Comparison of ENCODE assay signal across 10 mouse cellular contexts in genomic region chr8:110859651-110860501, GRCm38 (mm10). TPM values are rescaled to one million over a fixed set of nuclear protein-coding genes. Genes with fewer than 3 reads are reported as not detected.
DNase-seq lines count a peak whose midpoint lies in the region; ATAC-seq lines count a peak whose summit lies in the region.
"Had no signal": no experiment of that assay in that cellular context is flagged by ENCODE, and none has a peak within 500 bp of the region (broad histone marks: within the 10 kb centered on the region; RNA-seq: fewer than 3 reads in every experiment).

No protein-coding gene starts in this region.

- H3K27me3 ChIP-seq in midbrain, embryonic 14.5 days (ENCODE audit: control insufficient read depth, insufficient read depth, low read length): no peaks in the 10 kb centered on the region
- H3K27me3 ChIP-seq in midbrain, embryonic 11.5 days (ENCODE audit: control insufficient read depth, insufficient read depth, low read length): no peaks in the 10 kb centered on the region
- H3K27me3 ChIP-seq: heart, embryonic 15.5 days had no signal

- H3K4me3 ChIP-seq in midbrain, embryonic 14.5 days (replicated peaks; ENCODE audit: low read depth, low read length): no peak overlapping the region
- H3K4me3 ChIP-seq in midbrain, embryonic 11.5 days (ENCODE audit: low read depth, low read length): no peak overlapping the region
- H3K4me3 ChIP-seq: heart, embryonic 15.5 days had no signal

- no peak for ATAC-seq in cerebellum, adult (ENCODE audit: insufficient number of reproducible peaks, low FRiP score, low TSS enrichment)
- no peak for ATAC-seq in midbrain, embryonic 14.5 days (ENCODE audit: low FRiP score, low TSS enrichment)
- ATAC-seq in midbrain, embryonic 11.5 days (ENCODE audit: low FRiP score): no peak

- no peak overlapping the region for H3K9ac ChIP-seq in midbrain, embryonic 14.5 days (replicated peaks; ENCODE audit: low read length)
- H3K9ac ChIP-seq in midbrain, embryonic 11.5 days (ENCODE audit: low read length): no peak overlapping the region
- H3K9ac ChIP-seq: heart, embryonic 15.5 days had no signal

- peak; percentile 42 to 53 for DNase-seq in cerebellum, postnatal 10 days
- peak; percentile 47 for DNase-seq in midbrain, embryonic 14.5 days
- no peak for DNase-seq in midbrain, embryonic 11.5 days (ENCODE audit: low spot score, missing footprints)
- peak; percentile 39 to 48 for DNase-seq in cerebellum, postnatal 36 days
- peak; percentile 20 for DNase-seq in retina, postnatal 1 day
- DNase-seq in gastrocnemius, adult 8-10 months (ENCODE audit: low spot score in 2 of 2): no peak
- DNase-seq in right cerebral cortex, postnatal 14 days: no peak

- 85% methylated on average over 7 of the region's 7 CpGs for WGBS in midbrain, embryonic 14.5 days
- 87% methylated on average over 7 of the region's 7 CpGs for WGBS in midbrain, embryonic 11.5 days

- peaks cover 93% of the 10 kb centered on the region for H3K36me3 ChIP-seq in midbrain, embryonic 14.5 days (ENCODE audit: control insufficient read depth, insufficient read depth, low read length)
- H3K36me3 ChIP-seq in midbrain, embryonic 11.5 days (ENCODE audit: control insufficient read depth, insufficient read depth, low read length): peaks cover 16% of the 10 kb centered on the region; the same call in 1 of the 2 replicates

- H3K27ac ChIP-seq in midbrain, embryonic 14.5 days (replicated peaks; ENCODE audit: low read depth, low read length): no peak overlapping the region
- no peak overlapping the region for H3K27ac ChIP-seq in midbrain, embryonic 11.5 days (ENCODE audit: low read depth, low read length)
- H3K27ac ChIP-seq: heart, embryonic 15.5 days had no signal

- no peak overlapping the region for H3K4me2 ChIP-seq in midbrain, embryonic 14.5 days (ENCODE audit: low read length)
- no peak overlapping the region for H3K4me2 ChIP-seq in midbrain, embryonic 11.5 days
- H3K4me2 ChIP-seq: heart, embryonic 15.5 days had no signal

- no peaks in the 10 kb centered on the region for H3K4me1 ChIP-seq in midbrain, embryonic 14.5 days (ENCODE audit: control insufficient read depth, insufficient read depth, low read length)
- no peaks in the 10 kb centered on the region for H3K4me1 ChIP-seq in midbrain, embryonic 11.5 days (ENCODE audit: control insufficient read depth, insufficient read depth, low read length)
- H3K4me1 ChIP-seq: heart, embryonic 15.5 days had no signal

- no peaks in the 10 kb centered on the region for H3K9me3 ChIP-seq in midbrain, embryonic 14.5 days (ENCODE audit: control insufficient read depth, low read length)
- H3K9me3 ChIP-seq in midbrain, embryonic 11.5 days (ENCODE audit: control insufficient read depth, low read length): no peaks in the 10 kb centered on the region
- H3K9me3 ChIP-seq: heart, embryonic 15.5 days had no signal

RNA-seq across cellular contexts. Expression of gene Sf3b3, which starts 13.3 kb away (rescaled TPM):
- 72.3 and 114 TPM in 2 replicates for polyA plus RNA-seq in midbrain, embryonic 14.5 days (2014; fragmentation: Nextera tagmentation; extraction: Ambion mirVana)
- 203 and 205 TPM in 2 replicates for polyA plus RNA-seq in midbrain, embryonic 11.5 days (2014; fragmentation: Nextera tagmentation; extraction: Ambion mirVana)
- 10 to 100 TPM; 14.1 to 19.3 (median 14.3) TPM for total RNA-seq in gastrocnemius, adult 8-10 months (2022)

RNA-seq across cellular contexts. Expression of gene Cog4, which starts 13.5 kb away (rescaled TPM):
- 53.2 and 70.0 TPM in 2 replicates for polyA plus RNA-seq in midbrain, embryonic 14.5 days (2014; fragmentation: Nextera tagmentation; extraction: Ambion mirVana)
- 65.3 and 70.0 TPM in 2 replicates for polyA plus RNA-seq in midbrain, embryonic 11.5 days (2014; fragmentation: Nextera tagmentation; extraction: Ambion mirVana)
- 10 to 100 TPM; 61.0 to 68.2 (median 64.3) TPM for total RNA-seq in gastrocnemius, adult 8-10 months (2022)

RNA-seq across cellular contexts. Expression of gene Fuk, which starts 42.4 kb away (rescaled TPM):
- 4.9 and 6.4 TPM in 2 replicates for polyA plus RNA-seq in midbrain, embryonic 14.5 days (2014; fragmentation: Nextera tagmentation; extraction: Ambion mirVana)
- 4.0 and 4.3 TPM in 2 replicates for polyA plus RNA-seq in midbrain, embryonic 11.5 days (2014; fragmentation: Nextera tagmentation; extraction: Ambion mirVana)
- total RNA-seq in gastrocnemius, adult 8-10 months (2022): 1 to 10 TPM; 3.6 to 4.5 (median 4.0) TPM

RNA-seq across cellular contexts. Expression of gene Il34, which starts 54.2 kb away (rescaled TPM):
- 0.34 and 3.9 TPM in 2 replicates for polyA plus RNA-seq in midbrain, embryonic 14.5 days (2014; fragmentation: Nextera tagmentation; extraction: Ambion mirVana)
- polyA plus RNA-seq in midbrain, embryonic 11.5 days (2014; fragmentation: Nextera tagmentation; extraction: Ambion mirVana): 0.38 and 0.81 TPM in 2 replicates
- 1 to 10 TPM; 1.6 to 5.5 (median 4.3) TPM for total RNA-seq in gastrocnemius, adult 8-10 months (2022)
- polyA plus RNA-seq: limb, embryonic 11.5 days had no signal

RNA-seq across cellular contexts. Expression of gene St3gal2, which starts 59.8 kb away (rescaled TPM):
- polyA plus RNA-seq in midbrain, embryonic 14.5 days (2014; fragmentation: Nextera tagmentation; extraction: Ambion mirVana): 16.5 and 18.0 TPM in 2 replicates
- polyA plus RNA-seq in midbrain, embryonic 11.5 days (2014; fragmentation: Nextera tagmentation; extraction: Ambion mirVana): 11.2 and 11.3 TPM in 2 replicates
- total RNA-seq in gastrocnemius, adult 8-10 months (2022): 10 to 100 TPM; 45.0 to 59.2 (median 50.7) TPM

Comparison
In these comparisons a context has a peak if more than half of its experiments do, and no peak if none do; other contexts are left out.
1. DNase-seq: peak in cerebellum, postnatal 10 days (2 of 2), midbrain, embryonic 14.5 days (single experiment), cerebellum, postnatal 36 days (2 of 2) and retina, postnatal 1 day (single experiment); none in midbrain, embryonic 11.5 days (single experiment), gastrocnemius, adult 8-10 months (0 of 2) and right cerebral cortex, postnatal 14 days (single experiment).